Mouse (Mus musculus) testis, adult 2 months (tissue): ENCODE measurements around the gene Vmn2r70. TPM values are rescaled to one million over a fixed set of nuclear protein-coding genes. Genes with fewer than 3 reads are reported as not detected.

Experiments used
- H3K27ac ChIP-seq: fragments of 200-500 bp; 2 replicates; pipeline ENCODE4 v1.5.1; 2012; ENCODE audit warnings: low read depth, low read length; ENCODE audit not compliant: control insufficient read depth, insufficient read depth
- H3K27me3 ChIP-seq: fragments of 200-500 bp; 2 replicates; pipeline ENCODE4 v1.6.1; 2012; ENCODE audit warnings: mild to moderate bottlenecking, low read length, moderate library complexity; ENCODE audit not compliant: control insufficient read depth, insufficient read depth
- H3K36me3 ChIP-seq: fragments of 200-500 bp; 2 replicates; pipeline ENCODE4 v1.6.1; 2012; ENCODE audit warnings: mild to moderate bottlenecking, low read length; ENCODE audit not compliant: control insufficient read depth, insufficient read depth
- H3K4me1 ChIP-seq: fragments of 200-500 bp; 2 replicates; pipeline ENCODE4 v1.6.1; 2012; ENCODE audit warnings: low read length; ENCODE audit not compliant: control insufficient read depth, insufficient read depth
- H3K4me3 ChIP-seq: fragments of 200-500 bp; 2 replicates; pipeline ENCODE4 v1.5.1; 2012; ENCODE audit warnings: low read depth, mild to moderate bottlenecking, low read length, moderate library complexity, mixed read lengths; ENCODE audit not compliant: control insufficient read depth
- CTCF ChIP-seq: fragments of 200-500 bp; IDR thresholded peaks from 2 replicates; pipeline ENCODE4 v1.5.1; 2012; ENCODE audit warnings: low read depth, mild to moderate bottlenecking, inconsistent platforms, low read length, moderate library complexity; ENCODE audit not compliant: control insufficient read depth, insufficient read depth, insufficient replicate concordance
- POLR2A ChIP-seq: fragments of 200-500 bp; IDR thresholded peaks from 2 replicates; pipeline ENCODE4 v1.6.1; 2012; ENCODE audit warnings: low read depth, mild to moderate bottlenecking, inconsistent platforms, low read length, moderate library complexity; ENCODE audit not compliant: control insufficient read depth
- polyA plus RNA-seq: library from polyadenylated mRNA; depleted of rRNA; stranded (reverse); fragments of >200 nt; gene quantifications from 2 replicates; pipeline ENCODE4 v1.2.3, GENCODE M21; 2012; rRNA removed

Gene Vmn2r70
- polyA plus RNA-seq = not detected in 2 replicates

- Histone ChIP-seq H3K4me1 (no peaks in the 10 kb centered on the region), H3K27me3 (no peaks in the 10 kb centered on the region), H3K4me3 (no peak within 1 kb of the TSS), H3K36me3 (no peaks in the 10 kb centered on the region), H3K27ac (no peak within 1 kb of the TSS)
- TF ChIP-seq POLR2A = no peak
- TF ChIP-seq CTCF = no peak
These were observed at the start of gene Vmn2r70 for GRCm38 (mm10) chr7:85569092-85569491. TSS of gene Vmn2r70 (minus strand) at chr7:85569192.

GRCm38 (mm10) chr7:85562787-85563186 is 6.2 kb downstream of the Vmn2r70 start, which contains the start of gene Vmn2r71:
TSS of gene Vmn2r71 (plus strand) at chr7:85563087.
- TF ChIP-seq POLR2A (no peak), CTCF (no peak)
- Histone ChIP-seq H3K4me3 (no peak within 1 kb of the TSS), H3K4me1 (no peaks in the 10 kb centered on the region), H3K27ac (no peak within 1 kb of the TSS), H3K27me3 (no peaks in the 10 kb centered on the region), H3K36me3 (no peaks in the 10 kb centered on the region)

GRCm38 (mm10) chr7:85543118-85543517 is 25.9 kb downstream of the Vmn2r70 start:
- Histone ChIP-seq H3K36me3 (no peaks in the 10 kb centered on the region), H3K4me3 (no peak overlapping the region), H3K4me1 (no peaks in the 10 kb centered on the region), H3K27me3 (no peaks in the 10 kb centered on the region), H3K27ac (no peak overlapping the region)
- TF ChIP-seq POLR2A (no peak), CTCF (no peak)

- no peaks in the 10 kb centered on the region for H3K27me3 ChIP-seq
These were observed 26.9 kb downstream of the Vmn2r70 start for GRCm38 (mm10) chr7:85542108-85542507.

More at GRCm38 (mm10) chr7:85542108-85542507, 26.9 kb downstream of the Vmn2r70 start:
- no peak overlapping the region for H3K4me3 ChIP-seq
- TF ChIP-seq CTCF (no peak), POLR2A (no peak)
- H3K4me1 ChIP-seq = no peaks in the 10 kb centered on the region
- H3K27ac ChIP-seq = no peak overlapping the region
- no peaks in the 10 kb centered on the region for H3K36me3 ChIP-seq

Other genes starting within 250 kb of the Vmn2r70 start
- gene Vmn2r69, start 153.3 kb downstream of the Vmn2r70 start, polyA plus RNA-seq = 0.01 and 0.06 TPM in 2 replicates
- gene Vmn2r71, start 6.1 kb downstream of the Vmn2r70 start, polyA plus RNA-seq = 0.23 and 0.43 TPM in 2 replicates
- not detected in 2 replicates for gene Vmn2r72, start 185.9 kb upstream of the Vmn2r70 start, polyA plus RNA-seq